Mouse (Mus musculus) midbrain, postnatal 0 days (tissue): ENCODE results near the gene Itgal. TPM values are rescaled to one million over a fixed set of nuclear protein-coding genes. Genes with fewer than 3 reads are reported as not detected.

Experiments used
- ATAC-seq: fragments of 200-750 bp; cut with Nextera tagmentation; 2 replicates; pipeline ENCODE4 v1.8.0; 2017; ENCODE audit warnings: moderate number of reproducible peaks, mild to moderate bottlenecking, moderate TSS enrichment, moderate library complexity; ENCODE audit not compliant: low FRiP score
- DNase-seq: peaks from one replicate; pipeline ENCODE4 v3.0.0-alpha.2; 2015; ENCODE audit warnings: low spot score
- H3K27ac ChIP-seq: fragments of 300-500 bp; sonication (generic); 2 replicates; pipeline ENCODE4 v1.5.1; 2014; ENCODE audit warnings: low read depth, mild to moderate bottlenecking, low read length, mixed read lengths
- H3K27me3 ChIP-seq: fragments of 300-500 bp; sonication (generic); 2 replicates; pipeline ENCODE4 v1.6.1; 2014; ENCODE audit warnings: low read length, control low read depth, mixed read lengths; ENCODE audit not compliant: insufficient read depth
- H3K36me3 ChIP-seq: fragments of 300-500 bp; sonication (generic); 2 replicates; pipeline ENCODE4 v1.6.1; 2014; ENCODE audit warnings: low read length, control low read depth, mixed read lengths; ENCODE audit not compliant: insufficient read depth
- H3K4me1 ChIP-seq: fragments of 300-500 bp; sonication (generic); 2 replicates; pipeline ENCODE4 v1.6.1; 2014; ENCODE audit warnings: mild to moderate bottlenecking, control low read depth, antibody characterized with exemption, low read length, mixed read lengths; ENCODE audit not compliant: insufficient read depth
- H3K4me2 ChIP-seq: fragments of 300-500 bp; sonication (generic); 2 replicates; pipeline ENCODE4 v1.6.1; 2014; ENCODE audit warnings: low read depth, mild to moderate bottlenecking, low read length, mixed read lengths; ENCODE audit not compliant: poor library complexity, severe bottlenecking
- H3K4me3 ChIP-seq: fragments of 300-500 bp; sonication (generic); 2 replicates; pipeline ENCODE4 v1.5.1; 2014; ENCODE audit warnings: low read depth, mild to moderate bottlenecking, low read length, moderate library complexity
- H3K9ac ChIP-seq: fragments of 300-500 bp; sonication (generic); replicated peaks from 2 replicates; pipeline ENCODE4 v1.6.1; 2014; ENCODE audit warnings: mild to moderate bottlenecking, low read length, moderate library complexity, mixed read lengths; ENCODE audit not compliant: poor library complexity, severe bottlenecking
- H3K9me3 ChIP-seq: fragments of 300-500 bp; sonication (generic); 2 replicates; pipeline ENCODE4 v1.6.1; 2016; ENCODE audit warnings: low read length, control low read depth
- CTCF ChIP-seq: IDR thresholded peaks from 2 replicates; pipeline ENCODE4 v1.5.1; 2016; ENCODE audit warnings: antibody characterized with exemption, mild to moderate bottlenecking
- WGBS: fragments of 180-500 bp; shearing (Covaris S2); extraction: QIAGEN DNeasy Blood & Tissue Kit; methylation state at CpG from one replicate; pipeline ENCODE4 v1.1.7; 2014; 5-methylcytosine and 5-hydroxymethylcytosine counted together
- polyA plus RNA-seq: library from polyadenylated mRNA; unstranded; fragments of >200 nt; fragmentation: Nextera tagmentation; extraction: Ambion mirVana; gene quantifications from 2 replicates; pipeline ENCODE4 v1.2.1, GENCODE M21; 2015
- total RNA-seq: library from RNA; depleted of rRNA; stranded (reverse); fragments of >200 nt; gene quantifications from 2 replicates; pipeline ENCODE4 v1.2.3, GENCODE M21; 2014

Gene Itgal
- total and polyA plus RNA-seq, 2 experiments from 2014 or later = 0.22 to 0.49 TPM

GRCm38 (mm10) chr7:127255965-127256364, 40.1 kb upstream of the Itgal start:
- no peak for TF ChIP-seq CTCF
- Histone ChIP-seq H3K27ac (no peak overlapping the region), H3K27me3 (no peaks in the 10 kb centered on the region), H3K4me2 (no peak overlapping the region), H3K36me3 (peaks cover 7% of the 10 kb centered on the region; the same call in 1 of the 2 replicates), H3K4me3 (no peak overlapping the region), H3K9ac (no peak overlapping the region), H3K4me1 (peaks cover 5% of the 10 kb centered on the region; the same call in 1 of the 2 replicates), H3K9me3 (no peaks in the 10 kb centered on the region)
- no peak for DNase-seq
- no peak for ATAC-seq
- WGBS = 94% methylated on average over 2 of the region's 2 CpGs

- WGBS = 90% methylated on average over 5 of the region's 5 CpGs
- no peak for ATAC-seq
These were observed 39.5 kb upstream of the Itgal start for GRCm38 (mm10) chr7:127256518-127256917.

GRCm38 (mm10) chr7:127259186-127259905, 36.7 kb upstream of the Itgal start:
- ATAC-seq = no peak

More at GRCm38 (mm10) chr7:127256518-127256917, 39.5 kb upstream of the Itgal start:
- no peaks in the 10 kb centered on the region for H3K27me3 ChIP-seq
- H3K9ac ChIP-seq = no peak overlapping the region
- H3K36me3 ChIP-seq = peaks cover 7% of the 10 kb centered on the region; the same call in 1 of the 2 replicates
- H3K9me3 ChIP-seq = no peaks in the 10 kb centered on the region
- DNase-seq = no peak
- no peak overlapping the region for H3K4me2 ChIP-seq
- peaks cover 5% of the 10 kb centered on the region; the same call in 1 of the 2 replicates for H3K4me1 ChIP-seq
- no peak for TF ChIP-seq CTCF
- no peak overlapping the region for H3K4me3 ChIP-seq
- H3K27ac ChIP-seq = no peak overlapping the region

GRCm38 (mm10) chr7:127260309-127261111, 35.5 kb upstream of the Itgal start, which contains the start of gene Dctpp1:
Gene Dctpp1, minus strand, starts transcription at chr7:127260709.
- Histone ChIP-seq H3K9ac (peak within 1 kb of the TSS; percentile 64), H3K36me3 (0 out of 2 replicates have a peak, but pooled peaks cover 3% of the 10 kb centered on the region), H3K27me3 (no peaks in the 10 kb centered on the region), H3K4me1 (peaks cover 5% of the 10 kb centered on the region; the same call in 1 of the 2 replicates), H3K9me3 (no peaks in the 10 kb centered on the region), H3K4me3 (peak within 1 kb of the TSS; percentile 63), H3K4me2 (peak within 1 kb of the TSS; percentile 70), H3K27ac (peak within 1 kb of the TSS; percentile 47)
- ATAC-seq (peak; percentile 99), DNase-seq (peak; percentile 99)
- TF ChIP-seq CTCF = peak; percentile 94
- under 1% methylated on average over 50 of the region's 50 CpGs for WGBS

More at GRCm38 (mm10) chr7:127259186-127259905, 36.7 kb upstream of the Itgal start:
- no peak for DNase-seq
- Histone ChIP-seq H3K4me1 (peaks cover 5% of the 10 kb centered on the region; the same call in 1 of the 2 replicates), H3K4me3 (peak overlapping the region; percentile 63), H3K9me3 (no peaks in the 10 kb centered on the region), H3K4me2 (peak overlapping the region; percentile 70), H3K9ac (no peak overlapping the region), H3K27ac (no peak overlapping the region), H3K36me3 (0 out of 2 replicates have a peak, but pooled peaks cover 3% of the 10 kb centered on the region), H3K27me3 (no peaks in the 10 kb centered on the region)
- 74% methylated on average over 8 of the region's 8 CpGs for WGBS
- TF ChIP-seq CTCF = peak; percentile 32

GRCm38 (mm10) chr7:127262218-127262961, 33.7 kb upstream of the Itgal start:
- no peaks in the 10 kb centered on the region for H3K36me3 ChIP-seq
- no peaks in the 10 kb centered on the region for H3K27me3 ChIP-seq
- H3K9me3 ChIP-seq = no peaks in the 10 kb centered on the region
- TF ChIP-seq CTCF = no peak
- WGBS = 87% methylated on average over 10 of the region's 10 CpGs
- no peak for ATAC-seq
- no peak overlapping the region for H3K9ac ChIP-seq
- DNase-seq = no peak
- no peak overlapping the region for H3K27ac ChIP-seq
- no peak overlapping the region for H3K4me3 ChIP-seq
- H3K4me1 ChIP-seq = peaks cover 5% of the 10 kb centered on the region; the same call in 1 of the 2 replicates
- H3K4me2 ChIP-seq = no peak overlapping the region
